Mouse (Mus musculus) 3134 (cell line): ENCODE measurements around the gene Avpi1.

ENCODE experiments used
- DNase-seq: peaks from one replicate; pipeline ENCODE4 v3.0.0-alpha.2; 2011; ENCODE audit warnings: low spot score; ENCODE audit not compliant: insufficient read length; ENCODE audit errors: extremely low read depth

Avpi1 gene

GRCm38 (mm10) chr19:42128787-42129508 is at the start of gene Avpi1:
TSS of gene Avpi1 (minus strand) at chr19:42129059.
- DNase-seq, result peak; percentile 100

- DNase-seq, result no peak
Observed at GRCm38 (mm10) chr19:42177461-42177860, 48.6 kb upstream of the Avpi1 start.

GRCm38 (mm10) chr19:42176841-42177240 is 48.0 kb upstream of the Avpi1 start:
- no peak for DNase-seq

- DNase-seq, result peak; percentile 96
Observed at GRCm38 (mm10) chr19:42170025-42170969, 41.4 kb upstream of the Avpi1 start.

- no peak for DNase-seq
Observed at GRCm38 (mm10) chr19:42169322-42169975, 40.6 kb upstream of the Avpi1 start.

- no peak for DNase-seq
Observed at GRCm38 (mm10) chr19:42167489-42167888, 38.6 kb upstream of the Avpi1 start.

- no peak for DNase-seq
Observed at GRCm38 (mm10) chr19:42166766-42167165, 37.9 kb upstream of the Avpi1 start.

GRCm38 (mm10) chr19:42166130-42166529 is 37.3 kb upstream of the Avpi1 start:
- DNase-seq, result peak; percentile 54

- DNase-seq, result no peak
Observed at GRCm38 (mm10) chr19:42164188-42164587, 35.3 kb upstream of the Avpi1 start.

- DNase-seq, result no peak
Observed at GRCm38 (mm10) chr19:42163764-42164163, 34.9 kb upstream of the Avpi1 start, which contains the start of gene Zfyve27. TSS of gene Zfyve27 (plus strand) at chr19:42163951.

GRCm38 (mm10) chr19:42158246-42159017 is 29.6 kb upstream of the Avpi1 start:
- no peak for DNase-seq

GRCm38 (mm10) chr19:42157493-42158237 is 28.8 kb upstream of the Avpi1 start:
- no peak for DNase-seq

- DNase-seq, result peak; percentile 62
Observed at GRCm38 (mm10) chr19:42151990-42152389, 23.1 kb upstream of the Avpi1 start.

- DNase-seq, result no peak
Observed at GRCm38 (mm10) chr19:42148569-42148860, 19.7 kb upstream of the Avpi1 start.

GRCm38 (mm10) chr19:42147769-42148568 is 19.1 kb upstream of the Avpi1 start:
- DNase-seq, result peak; percentile 82

- DNase-seq, result peak; percentile 91
Observed at GRCm38 (mm10) chr19:42147170-42147768, 18.4 kb upstream of the Avpi1 start, which contains the start of gene Marveld1. TSS of gene Marveld1 (plus strand) at chr19:42147400.

- no peak for DNase-seq
Observed at GRCm38 (mm10) chr19:42146276-42147010, 17.6 kb upstream of the Avpi1 start.

GRCm38 (mm10) chr19:42145731-42146130 is 16.9 kb upstream of the Avpi1 start:
- DNase-seq, result no peak
